Mouse (Mus musculus) thymus, adult 2 months (tissue): ENCODE data around the gene Il27ra.

Experiments used
- CTCF ChIP-seq: fragments of 200-500 bp; IDR thresholded peaks from 2 replicates; pipeline ENCODE4 v1.5.1; 2012; ENCODE audit warnings: mild to moderate bottlenecking, control low read depth, low read length, moderate library complexity, borderline replicate concordance; ENCODE audit not compliant: control insufficient read depth, poor library complexity, insufficient read depth; ENCODE audit errors: extremely low read depth
- POLR2A ChIP-seq: fragments of 200-500 bp; IDR thresholded peaks from 2 replicates; pipeline ENCODE4 v1.6.1; 2012; ENCODE audit warnings: mild to moderate bottlenecking, low read length, control low read depth, moderate library complexity; ENCODE audit not compliant: control insufficient read depth, poor library complexity, insufficient read depth; ENCODE audit errors: extremely low read depth

- TF ChIP-seq CTCF (no peak), POLR2A (no peak)
These were observed 61.5 kb downstream of the Il27ra start for GRCm38 (mm10) chr8:83980845-83981244.
